8 mouse cellular contexts compared by ENCODE assay signal in the genomic region with DNA sequence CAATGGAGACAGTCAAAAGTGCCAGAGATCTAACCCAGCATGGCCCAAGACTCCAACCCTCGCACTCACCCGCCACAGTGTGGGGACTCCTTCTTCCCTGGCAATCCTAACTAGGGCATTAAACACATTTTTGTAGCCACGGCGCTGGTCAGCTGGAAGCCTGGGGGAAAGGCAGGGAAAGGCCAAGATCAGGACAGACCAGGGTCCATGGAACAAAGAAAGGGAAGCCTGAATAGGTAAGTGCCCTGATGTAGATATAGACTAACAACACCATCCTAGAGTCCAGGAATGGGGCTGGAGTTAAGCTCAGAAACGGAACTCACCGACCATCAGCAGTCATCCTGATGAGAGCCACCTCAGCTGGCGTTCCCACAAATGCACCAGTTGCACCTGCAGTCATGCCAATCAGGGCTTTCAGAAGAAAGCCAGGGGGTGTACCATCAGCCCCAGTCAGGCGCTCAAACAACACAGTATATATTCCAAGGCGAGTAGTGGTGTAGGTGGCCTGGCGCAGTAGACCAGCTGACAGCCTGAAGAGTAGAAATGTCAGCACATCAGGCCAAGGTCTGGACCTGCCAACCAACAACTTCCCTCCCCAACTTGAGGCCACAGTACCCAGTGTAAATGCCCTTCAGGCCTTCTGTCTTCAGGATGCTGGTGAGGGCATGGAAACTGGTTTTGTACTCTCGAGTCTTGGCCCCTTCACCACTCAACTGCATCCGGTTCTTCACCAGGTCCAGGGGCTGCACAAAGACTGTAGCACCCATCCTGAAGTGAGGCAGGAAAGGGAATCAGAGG. TPM values are rescaled to one million over a fixed set of nuclear protein-coding genes. Genes with fewer than 3 reads are reported as not detected.
DNase-seq lines count a peak whose midpoint lies in the region; ATAC-seq lines count a peak whose summit lies in the region.

No protein-coding gene starts in this region.

- peak overlapping the region; percentile 81 for H3K9ac ChIP-seq in neural tube, embryonic 11.5 days (ENCODE audit: low read length)
- peak overlapping the region; percentile 88 for H3K9ac ChIP-seq in forebrain, embryonic 14.5 days (ENCODE audit: low read length)
- H3K9ac ChIP-seq in limb, embryonic 12.5 days (replicated peaks) = peak overlapping the region; percentile 83
- H3K9ac ChIP-seq in stomach, embryonic 14.5 days (replicated peaks; ENCODE audit: low read depth, low read length) = peak overlapping the region; percentile 66

- H3K4me2 ChIP-seq in neural tube, embryonic 11.5 days (ENCODE audit: low read depth) = peak overlapping the region; percentile 79
- peak overlapping the region; percentile 86 for H3K4me2 ChIP-seq in forebrain, embryonic 14.5 days (ENCODE audit: low read length)
- H3K4me2 ChIP-seq in limb, embryonic 12.5 days = peak overlapping the region; percentile 83
- H3K4me2 ChIP-seq in stomach, embryonic 14.5 days (replicated peaks; ENCODE audit: low read depth, low read length) = peak overlapping the region; percentile 75

- peaks cover 15% of the 10 kb centered on the region for H3K4me1 ChIP-seq in neural tube, embryonic 11.5 days (ENCODE audit: control insufficient read depth, insufficient read depth, low read length)
- H3K4me1 ChIP-seq in forebrain, embryonic 14.5 days (ENCODE audit: control insufficient read depth, insufficient read depth, low read length) = peaks cover 21% of the 10 kb centered on the region
- H3K4me1 ChIP-seq in limb, embryonic 12.5 days (replicated peaks) = peaks cover 39% of the 10 kb centered on the region
- H3K4me1 ChIP-seq in stomach, embryonic 14.5 days (ENCODE audit: control insufficient read depth, insufficient read depth, low read length) = peaks cover 17% of the 10 kb centered on the region

- H3K36me3 ChIP-seq in neural tube, embryonic 11.5 days (ENCODE audit: control insufficient read depth, insufficient read depth, low read length) = peaks cover 15% of the 10 kb centered on the region
- peaks cover 46% of the 10 kb centered on the region for H3K36me3 ChIP-seq in forebrain, embryonic 14.5 days (ENCODE audit: control insufficient read depth, insufficient read depth, low read length)
- H3K36me3 ChIP-seq in limb, embryonic 12.5 days = peaks cover 55% of the 10 kb centered on the region
- peaks cover 39% of the 10 kb centered on the region for H3K36me3 ChIP-seq in stomach, embryonic 14.5 days (ENCODE audit: control insufficient read depth, insufficient read depth, low read length)

- H3K4me3 ChIP-seq in neural tube, embryonic 11.5 days (ENCODE audit: low read depth, low read length) = peak overlapping the region; percentile 78
- H3K4me3 ChIP-seq in forebrain, embryonic 14.5 days (ENCODE audit: low read depth, low read length) = peak overlapping the region; percentile 61
- H3K4me3 ChIP-seq in limb, embryonic 12.5 days (replicated peaks) = peak overlapping the region; percentile 54
- peak overlapping the region; percentile 72 for H3K4me3 ChIP-seq in stomach, embryonic 14.5 days (ENCODE audit: low read depth, low read length)

- 90% methylated on average over 12 of the region's 12 CpGs for WGBS in neural tube, embryonic 11.5 days
- WGBS in forebrain, embryonic 14.5 days = 89% methylated on average over 12 of the region's 12 CpGs
- 92% methylated on average over 12 of the region's 12 CpGs for WGBS in limb, embryonic 12.5 days
- 89% methylated on average over 12 of the region's 12 CpGs for WGBS in stomach, embryonic 14.5 days

- ATAC-seq in neural tube, embryonic 11.5 days (ENCODE audit: insufficient read depth, low FRiP score, low TSS enrichment) = no peak
- ATAC-seq in forebrain, embryonic 14.5 days = no peak
- ATAC-seq in limb, embryonic 12.5 days (ENCODE audit: insufficient number of reproducible peaks, insufficient read depth, low FRiP score, low TSS enrichment, low read depth) = no peak
- no peak for ATAC-seq in stomach, embryonic 14.5 days (ENCODE audit: insufficient number of reproducible peaks, insufficient read depth, low FRiP score, low read depth)

- no peaks in the 10 kb centered on the region for H3K9me3 ChIP-seq in neural tube, embryonic 11.5 days (ENCODE audit: control insufficient read depth, low read length)
- H3K9me3 ChIP-seq in forebrain, embryonic 14.5 days (replicated peaks; ENCODE audit: control insufficient read depth, low read length) = no peaks in the 10 kb centered on the region
- no peaks in the 10 kb centered on the region for H3K9me3 ChIP-seq in limb, embryonic 12.5 days
- no peaks in the 10 kb centered on the region for H3K9me3 ChIP-seq in stomach, embryonic 14.5 days (ENCODE audit: control insufficient read depth, low read depth, low read length)

- DNase-seq in neural tube, embryonic 11.5 days (ENCODE audit: low spot score) = no peak
- no peak for DNase-seq in neural tube, embryonic 10.5 days (ENCODE audit: extremely low spot score, low spot score)
- no peak for DNase-seq in forebrain, embryonic 14.5 days (ENCODE audit: low spot score)
- no peak for DNase-seq in urinary bladder, postnatal 36 days (ENCODE audit: low spot score in 2 of 2)
- DNase-seq in adrenal gland, postnatal 14 days = no peak
- DNase-seq in adipocyte (ENCODE audit: low spot score) = no peak

- no peaks in the 10 kb centered on the region for H3K27me3 ChIP-seq in neural tube, embryonic 11.5 days (ENCODE audit: control insufficient read depth, insufficient read depth, low read length)
- no peaks in the 10 kb centered on the region for H3K27me3 ChIP-seq in forebrain, embryonic 14.5 days (replicated peaks; ENCODE audit: control insufficient read depth, insufficient read depth, low read length)
- H3K27me3 ChIP-seq in limb, embryonic 12.5 days = no peaks in the 10 kb centered on the region
- H3K27me3 ChIP-seq in stomach, embryonic 14.5 days (ENCODE audit: control insufficient read depth, insufficient read depth, low read length) = no peaks in the 10 kb centered on the region

- no peak overlapping the region for H3K27ac ChIP-seq in neural tube, embryonic 11.5 days (ENCODE audit: low read depth, low read length)
- H3K27ac ChIP-seq in forebrain, embryonic 14.5 days (ENCODE audit: low read depth, low read length) = no peak overlapping the region
- H3K27ac ChIP-seq in limb, embryonic 12.5 days = peak overlapping the region; percentile 93
- peak overlapping the region; percentile 73; the same call in 1 of the 2 replicates for H3K27ac ChIP-seq in stomach, embryonic 14.5 days (ENCODE audit: low read length)

RNA-seq across cellular contexts. Expression of a gene that starts 1.4 kb away (rescaled TPM):
- 86.4 and 92.9 TPM in 2 replicates for polyA plus RNA-seq in neural tube, embryonic 11.5 days (2014; fragmentation: Nextera tagmentation; extraction: Ambion mirVana)
- 105 and 118 TPM in 2 replicates for polyA plus RNA-seq in forebrain, embryonic 14.5 days (2014; fragmentation: Nextera tagmentation; extraction: Ambion mirVana)
- polyA plus RNA-seq in limb, embryonic 12.5 days (2016; fragmentation: Nextera tagmentation; extraction: Ambion mirVana) = 95.8 and 104 TPM in 2 replicates
- 118 and 120 TPM in 2 replicates for polyA plus RNA-seq in stomach, embryonic 14.5 days (2014; fragmentation: Nextera tagmentation; extraction: Ambion mirVana)
- total RNA-seq in adrenal gland, postnatal 14 days (2021) = 69.6 and 88.5 TPM in 2 replicates

RNA-seq across cellular contexts. Expression of a gene that starts 1.6 kb away (rescaled TPM):
- polyA plus RNA-seq in neural tube, embryonic 11.5 days (2014; fragmentation: Nextera tagmentation; extraction: Ambion mirVana) = 142 and 146 TPM in 2 replicates
- polyA plus RNA-seq in forebrain, embryonic 14.5 days (2014; fragmentation: Nextera tagmentation; extraction: Ambion mirVana) = 165 and 190 TPM in 2 replicates
- polyA plus RNA-seq in limb, embryonic 12.5 days (2016; fragmentation: Nextera tagmentation; extraction: Ambion mirVana) = 161 and 163 TPM in 2 replicates
- 151 and 157 TPM in 2 replicates for polyA plus RNA-seq in stomach, embryonic 14.5 days (2014; fragmentation: Nextera tagmentation; extraction: Ambion mirVana)
- total RNA-seq in adrenal gland, postnatal 14 days (2021) = 175 and 184 TPM in 2 replicates

RNA-seq across cellular contexts. Expression of a gene that starts 6.7 kb away (rescaled TPM):
- polyA plus RNA-seq in neural tube, embryonic 11.5 days (2014; fragmentation: Nextera tagmentation; extraction: Ambion mirVana) = 1.3 and 1.6 TPM in 2 replicates
- 0.17 and 0.22 TPM in 2 replicates for polyA plus RNA-seq in forebrain, embryonic 14.5 days (2014; fragmentation: Nextera tagmentation; extraction: Ambion mirVana)
- polyA plus RNA-seq in limb, embryonic 12.5 days (2016; fragmentation: Nextera tagmentation; extraction: Ambion mirVana) = 0.22 and 0.31 TPM in 2 replicates
- polyA plus RNA-seq in stomach, embryonic 14.5 days (2014; fragmentation: Nextera tagmentation; extraction: Ambion mirVana) = 0.21 and 0.22 TPM in 2 replicates
- 0.49 and 0.56 TPM in 2 replicates for total RNA-seq in adrenal gland, postnatal 14 days (2021)

RNA-seq across cellular contexts. Expression of a gene that starts 8.8 kb away (rescaled TPM):
- 1,399 and 1,464 TPM in 2 replicates for polyA plus RNA-seq in neural tube, embryonic 11.5 days (2014; fragmentation: Nextera tagmentation; extraction: Ambion mirVana)
- polyA plus RNA-seq in forebrain, embryonic 14.5 days (2014; fragmentation: Nextera tagmentation; extraction: Ambion mirVana) = 793 and 798 TPM in 2 replicates
- 1,494 and 1,514 TPM in 2 replicates for polyA plus RNA-seq in limb, embryonic 12.5 days (2016; fragmentation: Nextera tagmentation; extraction: Ambion mirVana)
- polyA plus RNA-seq in stomach, embryonic 14.5 days (2014; fragmentation: Nextera tagmentation; extraction: Ambion mirVana) = 2,006 and 2,065 TPM in 2 replicates
- total RNA-seq in adrenal gland, postnatal 14 days (2021) = 807 and 918 TPM in 2 replicates

RNA-seq across cellular contexts. Expression of a gene that starts 11.3 kb away (rescaled TPM):
- 39.3 and 48.9 TPM in 2 replicates for polyA plus RNA-seq in neural tube, embryonic 11.5 days (2014; fragmentation: Nextera tagmentation; extraction: Ambion mirVana)
- polyA plus RNA-seq in forebrain, embryonic 14.5 days (2014; fragmentation: Nextera tagmentation; extraction: Ambion mirVana) = 5.7 and 5.9 TPM in 2 replicates
- 34.2 and 38.2 TPM in 2 replicates for polyA plus RNA-seq in limb, embryonic 12.5 days (2016; fragmentation: Nextera tagmentation; extraction: Ambion mirVana)
- polyA plus RNA-seq in stomach, embryonic 14.5 days (2014; fragmentation: Nextera tagmentation; extraction: Ambion mirVana) = 12.3 and 14.5 TPM in 2 replicates
- 14.9 and 21.4 TPM in 2 replicates for total RNA-seq in adrenal gland, postnatal 14 days (2021)

Comparison
In these comparisons a context has a peak if more than half of its experiments do, and no peak if none do; other contexts are left out.
1. H3K27ac ChIP-seq: peak in limb, embryonic 12.5 days (single experiment) and stomach, embryonic 14.5 days (single experiment); none in neural tube, embryonic 11.5 days (single experiment) and forebrain, embryonic 14.5 days (single experiment).
2. Peak in every context shown above with its lines, with median percentiles within 50 percentile points of each other: H3K4me2 ChIP-seq, H3K4me3 ChIP-seq and H3K9ac ChIP-seq.